Mouse (Mus musculus) erythroid progenitor cell, adult 5-6 weeks (primary cell): ENCODE data around the gene Ddx10. TPM values are rescaled to one million over a fixed set of nuclear protein-coding genes. Genes with fewer than 3 reads are reported as not detected.
"Not testable (repeated sequence)": the region's sequence is repeated elsewhere in the genome, so short reads cannot be mapped to it uniquely, and the experiment has no call there.

Experiments
- ATAC-seq: replicated peaks from 2 replicates; pipeline ENCODE4 v1.8.0; 2016; ENCODE audit warnings: moderate number of reproducible peaks, mild to moderate bottlenecking, moderate TSS enrichment, inconsistent platforms; ENCODE audit not compliant: poor library complexity, low FRiP score, severe bottlenecking
- total RNA-seq, 2 experiments: library from RNA; stranded (forward) in 1 of 2; stranded (reverse) in 1 of 2; fragments of 150-400 nt in 1 of 2; fragments of 186-747, 209-891 nt in 1 of 2; gene quantifications; 2 replicates each; pipeline versions ENCODE4 v1.2.3 to v1.2.4; 2015 to 2017; ENCODE audit warnings: low replicate concordance in 2 of 2

Ddx10 gene
- total RNA-seq, 2 experiments from 2014 or later: 3.4 to 14.7 TPM

DNA sequence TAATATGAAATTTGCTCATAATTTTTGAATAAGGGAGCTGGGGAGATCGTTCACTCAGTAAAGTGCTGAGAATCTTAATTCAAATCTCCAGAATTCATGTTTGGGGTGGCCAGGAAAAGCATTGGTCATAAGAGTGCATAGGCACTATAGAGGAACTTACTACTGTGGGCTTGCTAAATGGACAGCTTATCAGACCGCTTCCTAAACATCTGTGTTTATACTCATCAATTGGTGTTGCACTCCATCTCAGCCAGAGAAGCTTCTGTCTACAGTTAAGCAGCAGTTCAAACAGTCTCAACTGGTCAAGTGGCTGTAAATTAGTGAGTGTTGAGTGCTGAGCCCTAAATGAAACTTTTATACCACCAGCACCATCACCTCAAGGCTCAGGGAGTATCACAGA is 73.3 kb downstream of the Ddx10 start:
- no peak for ATAC-seq

GRCm38 (mm10) chr9:53173258-53173657 is 74.6 kb downstream of the Ddx10 start:
- ATAC-seq: no peak

GRCm38 (mm10) chr9:53144266-53144665 is 103.6 kb downstream of the Ddx10 start:
- ATAC-seq: no peak

DNA sequence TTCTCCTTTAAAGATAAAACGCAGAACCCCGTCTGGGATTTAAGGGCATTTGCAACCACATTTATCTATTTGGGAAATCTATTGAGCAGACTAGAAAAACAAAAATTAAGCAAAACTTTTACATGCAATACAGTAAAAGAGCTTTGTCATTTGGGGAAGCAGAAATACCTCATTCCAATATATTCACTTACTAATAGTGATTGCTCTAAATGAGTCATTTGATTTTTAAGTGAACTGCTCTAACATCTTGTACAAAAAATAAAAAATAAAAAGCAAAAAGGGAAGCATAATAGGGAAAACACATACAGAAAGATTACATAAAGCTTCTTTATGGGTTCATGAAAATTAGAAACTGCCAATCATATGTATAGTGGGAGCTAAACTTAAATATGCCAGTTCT is 104.3 kb downstream of the Ddx10 start:
- ATAC-seq: no peak

GRCm38 (mm10) chr9:53142424-53142823 is 105.4 kb downstream of the Ddx10 start:
- not testable (repeated sequence) for ATAC-seq

DNA sequence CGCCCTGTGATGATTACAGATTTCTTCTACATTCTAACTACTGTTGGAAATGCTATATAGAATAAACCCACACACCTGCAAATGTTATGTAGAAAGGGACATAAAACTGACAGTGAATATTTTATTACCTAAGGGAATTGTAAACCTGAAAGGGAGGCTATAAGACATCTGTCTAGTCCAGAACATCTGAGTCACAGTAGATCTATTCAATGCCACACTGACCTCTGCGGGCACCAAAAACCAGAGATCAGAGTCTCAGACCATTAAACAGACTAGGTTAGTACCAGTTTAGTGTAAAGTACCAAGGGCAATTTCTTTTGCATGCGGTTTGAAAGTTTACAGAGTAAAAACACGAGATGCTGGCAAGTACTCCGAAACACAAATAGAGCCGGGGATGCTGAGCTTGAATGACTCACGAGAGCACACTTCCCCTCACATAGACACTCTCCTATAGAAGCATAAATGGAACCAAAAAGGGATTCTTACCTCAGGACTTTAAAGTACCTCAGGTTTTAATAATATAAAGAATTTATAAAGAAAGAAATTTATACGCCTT is 107.2 kb downstream of the Ddx10 start:
- no peak for ATAC-seq

DNA sequence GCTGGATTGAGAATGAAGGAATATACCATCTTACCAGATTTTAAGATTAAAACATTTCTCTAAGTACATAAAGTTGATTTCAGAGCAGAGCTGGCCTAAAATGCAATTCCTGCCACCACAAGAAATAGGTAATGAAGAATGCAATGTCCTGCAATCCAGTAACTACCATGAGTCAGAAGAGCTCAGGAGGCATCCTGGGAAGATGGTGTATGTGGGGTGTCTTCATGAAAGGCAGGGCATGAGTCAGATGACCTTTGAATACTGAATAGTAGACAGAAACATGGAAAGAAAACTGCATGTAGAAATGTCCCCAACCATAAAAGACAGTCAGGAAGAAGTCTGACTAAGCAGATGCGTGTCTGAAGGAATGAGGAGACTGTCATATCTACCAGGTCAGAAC is 115.0 kb downstream of the Ddx10 start:
- no peak for ATAC-seq

- no peak for ATAC-seq
These were observed 117.4 kb downstream of the Ddx10 start for GRCm38 (mm10) chr9:53130460-53130859.

- no peak for ATAC-seq
These were observed 146.8 kb downstream of the Ddx10 start for GRCm38 (mm10) chr9:53101103-53101502.

- no peak for ATAC-seq
These were observed 152.3 kb downstream of the Ddx10 start for GRCm38 (mm10) chr9:53095319-53096165.

- no peak for ATAC-seq
These were observed 153.3 kb downstream of the Ddx10 start for GRCm38 (mm10) chr9:53094536-53094935.

- ATAC-seq: no peak
These were observed 170.2 kb downstream of the Ddx10 start for GRCm38 (mm10) chr9:53077626-53078025.

GRCm38 (mm10) chr9:53075931-53076330 is 171.9 kb downstream of the Ddx10 start:
- ATAC-seq: no peak

- ATAC-seq: no peak
These were observed 173.4 kb downstream of the Ddx10 start for GRCm38 (mm10) chr9:53074443-53074842.

GRCm38 (mm10) chr9:53073576-53074112 is 174.2 kb downstream of the Ddx10 start:
- no peak for ATAC-seq

DNA sequence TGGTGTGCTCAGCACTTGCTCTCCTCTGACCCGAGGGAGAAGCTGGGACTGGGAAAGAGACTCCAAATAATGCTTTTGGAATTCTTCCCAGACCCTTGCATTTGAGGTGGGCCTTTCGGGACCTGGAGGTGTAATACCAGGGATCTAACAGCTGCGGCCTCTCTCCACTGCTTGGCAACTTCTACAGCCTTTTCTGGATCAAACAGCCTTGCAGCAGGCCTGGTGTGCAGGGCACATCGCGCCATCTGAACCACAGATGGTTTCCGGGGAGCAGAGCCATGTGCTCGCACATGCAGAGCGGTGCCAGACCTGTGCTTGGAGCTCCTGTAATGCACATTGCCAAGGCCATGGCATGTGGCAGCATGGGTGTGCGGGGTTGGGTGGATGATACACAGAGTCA is 175.8 kb downstream of the Ddx10 start:
- ATAC-seq: no peak

- no peak for ATAC-seq
These were observed 176.9 kb downstream of the Ddx10 start for GRCm38 (mm10) chr9:53070875-53071524.

- no peak for ATAC-seq
These were observed 179.7 kb downstream of the Ddx10 start for GRCm38 (mm10) chr9:53068166-53068565.

- no peak for ATAC-seq
These were observed 181.4 kb downstream of the Ddx10 start for GRCm38 (mm10) chr9:53066428-53066827.

GRCm38 (mm10) chr9:53065028-53065427 is 182.8 kb downstream of the Ddx10 start:
- no peak for ATAC-seq

GRCm38 (mm10) chr9:53064531-53064930 is 183.3 kb downstream of the Ddx10 start:
- ATAC-seq: no peak
